Mouse (Mus musculus): ENCODE results near the gene Troap.
A peak's percentile ranks its signal among the peaks of the same experiment; 100 is the strongest.

- TF ChIP-seq CTCF (IDR thresholded peaks at IDR 0.05) (peak; percentile 19; the same call in 1 of the 2 replicates), EP300 (IDR thresholded peaks at IDR 0.05) (no peak)
These were observed 2.4 kb upstream of the Troap start for GRCm38 (mm10) chr15:99071988-99072387.

Data from lung, postnatal 0 days (tissue).